Mouse (Mus musculus) kidney, embryonic 14.5 days (tissue): ENCODE measurements around the gene Col16a1. TPM values are rescaled to one million over a fixed set of nuclear protein-coding genes. Genes with fewer than 3 reads are reported as not detected.

Source experiments
- ATAC-seq: fragments of 200-750 bp; cut with Nextera tagmentation; 2 replicates; pipeline ENCODE4 v1.8.0; 2017; ENCODE audit warnings: moderate number of reproducible peaks, mild to moderate bottlenecking, moderate TSS enrichment, moderate library complexity; ENCODE audit not compliant: low FRiP score, low TSS enrichment
- H3K27ac ChIP-seq: fragments of 300-500 bp; sonication (generic); 2 replicates; pipeline ENCODE4 v1.5.1; 2014; ENCODE audit warnings: low read depth, mild to moderate bottlenecking, low read length, moderate library complexity, mixed read lengths
- H3K27me3 ChIP-seq: fragments of 300-500 bp; sonication (generic); 2 replicates; pipeline ENCODE4 v1.6.1; 2014; ENCODE audit warnings: mild to moderate bottlenecking, low read length; ENCODE audit not compliant: control insufficient read depth, insufficient read depth
- H3K36me3 ChIP-seq: fragments of 300-500 bp; sonication (generic); 2 replicates; pipeline ENCODE4 v1.6.1; 2014; ENCODE audit warnings: low read length, mixed read lengths; ENCODE audit not compliant: control insufficient read depth, insufficient read depth
- H3K4me1 ChIP-seq: fragments of 300-500 bp; sonication (generic); 2 replicates; pipeline ENCODE4 v1.6.1; 2014; ENCODE audit warnings: low read length, mixed read lengths; ENCODE audit not compliant: control insufficient read depth, insufficient read depth
- H3K4me2 ChIP-seq: fragments of 300-500 bp; sonication (generic); replicated peaks from 2 replicates; pipeline ENCODE4 v1.6.1; 2014; ENCODE audit warnings: low read depth, mild to moderate bottlenecking, low read length
- H3K4me3 ChIP-seq: fragments of 300-500 bp; sonication (generic); 2 replicates; pipeline ENCODE4 v1.5.1; 2014; ENCODE audit warnings: mild to moderate bottlenecking, low read length
- H3K9ac ChIP-seq: fragments of 300-500 bp; sonication (generic); 2 replicates; pipeline ENCODE4 v1.6.1; 2014; ENCODE audit warnings: low read depth, mild to moderate bottlenecking, low read length, moderate library complexity
- H3K9me3 ChIP-seq: fragments of 300-500 bp; sonication (generic); 2 replicates; pipeline ENCODE4 v1.6.1; 2016; ENCODE audit warnings: low read length; ENCODE audit not compliant: control insufficient read depth
- WGBS: fragments of 180-500 bp; shearing (Covaris S2); extraction: QIAGEN DNeasy Blood & Tissue Kit; methylation state at CpG from one replicate; pipeline ENCODE4 v1.1.7; 2014; 5-methylcytosine and 5-hydroxymethylcytosine counted together
- polyA plus RNA-seq: library from polyadenylated mRNA; unstranded; fragments of >200 nt; fragmentation: Nextera tagmentation; extraction: Ambion mirVana; gene quantifications from 2 replicates; pipeline ENCODE4 v1.2.1, GENCODE M21; 2014

Col16a1 gene
- polyA plus RNA-seq, 1 experiment from 2014 or later: 27.6 TPM

GRCm38 (mm10) chr4:130082211-130082610 is 34.6 kb downstream of the Col16a1 start:
- H3K4me3 ChIP-seq: no peak overlapping the region
- peaks cover 3% of the 10 kb centered on the region; the same call in 1 of the 2 replicates for H3K27me3 ChIP-seq
- H3K4me1 ChIP-seq: peaks cover 8% of the 10 kb centered on the region; the same call in 1 of the 2 replicates
- no peaks in the 10 kb centered on the region for H3K9me3 ChIP-seq
- no peaks in the 10 kb centered on the region for H3K36me3 ChIP-seq
- 40% methylated on average over 9 of the region's 9 CpGs for WGBS
- H3K9ac ChIP-seq: no peak overlapping the region
- no peak for ATAC-seq
- H3K4me2 ChIP-seq: no peak overlapping the region
- no peak overlapping the region for H3K27ac ChIP-seq

DNA sequence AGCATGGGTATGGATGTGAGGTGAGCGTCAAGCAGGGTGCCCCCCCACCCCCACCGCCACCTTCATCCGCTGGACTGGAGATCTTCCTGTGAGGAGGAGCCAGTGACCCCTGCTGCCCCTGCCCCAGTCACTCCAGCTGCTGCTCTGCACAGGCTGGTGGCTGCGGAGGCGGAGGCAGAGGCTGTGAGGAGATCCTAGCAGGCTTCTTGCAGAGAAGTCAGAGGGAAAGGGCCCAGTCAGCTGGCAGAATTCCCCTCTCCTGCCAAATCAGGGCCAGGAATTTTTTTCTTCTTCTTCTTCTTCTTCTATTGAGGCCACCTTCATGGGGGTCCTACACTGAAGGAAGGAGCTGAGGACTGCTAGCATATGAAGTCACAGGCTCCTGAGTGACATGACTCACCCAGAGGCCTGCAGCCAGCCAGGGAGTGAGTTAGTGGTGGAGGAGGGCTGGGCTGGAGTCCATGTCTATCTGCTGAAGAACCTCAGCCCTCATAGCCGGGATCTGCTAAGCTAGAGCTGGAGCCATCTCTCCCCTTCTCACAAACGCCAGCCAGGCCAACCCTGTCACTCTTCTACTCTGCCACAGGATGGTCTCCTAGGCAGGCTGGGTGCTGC is 36.8 kb downstream of the Col16a1 start:
- peak; percentile 21; the same call in 1 of the 2 replicates for ATAC-seq
- 35% methylated on average over 7 of the region's 7 CpGs for WGBS
- Histone ChIP-seq H3K27ac (no peak overlapping the region), H3K9ac (no peak overlapping the region), H3K4me3 (no peak overlapping the region), H3K27me3 (no peaks in the 10 kb centered on the region; the same call in 1 of the 2 replicates), H3K36me3 (no peaks in the 10 kb centered on the region), H3K4me2 (no peak overlapping the region), H3K9me3 (no peaks in the 10 kb centered on the region), H3K4me1 (peaks cover 8% of the 10 kb centered on the region; the same call in 1 of the 2 replicates)

DNA sequence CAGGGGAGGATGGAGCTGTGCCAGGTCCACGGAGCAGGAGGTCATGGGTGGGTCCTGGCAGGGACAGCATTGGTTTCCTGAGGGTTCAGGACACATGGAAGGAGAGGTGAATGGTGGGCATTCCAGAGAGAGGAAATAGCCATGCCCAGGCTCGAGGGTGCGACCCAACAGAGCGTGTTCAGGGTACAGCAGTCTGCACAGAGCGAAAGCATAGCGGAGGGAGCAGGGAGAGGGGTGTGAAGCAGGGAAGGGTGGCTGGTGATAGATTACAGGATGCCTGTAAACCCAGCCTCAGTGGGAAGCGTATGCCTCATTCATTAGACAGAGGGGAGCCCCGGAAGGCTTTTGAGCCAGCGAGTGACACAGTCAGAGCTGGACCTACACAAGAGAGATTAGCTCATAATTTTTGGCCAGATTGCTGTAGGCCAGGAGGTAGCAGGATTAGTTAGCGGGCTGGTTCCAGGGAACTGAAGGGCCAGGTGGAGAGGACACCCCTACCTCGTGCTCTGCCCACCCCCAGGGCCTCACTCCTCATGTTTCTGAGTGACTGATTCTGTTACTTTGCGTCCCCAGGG is 37.7 kb downstream of the Col16a1 start:
- Histone ChIP-seq H3K27me3 (no peaks in the 10 kb centered on the region; the same call in 1 of the 2 replicates), H3K36me3 (no peaks in the 10 kb centered on the region), H3K4me3 (no peak overlapping the region), H3K4me1 (peaks cover 8% of the 10 kb centered on the region; the same call in 1 of the 2 replicates), H3K27ac (no peak overlapping the region), H3K9me3 (no peaks in the 10 kb centered on the region), H3K9ac (no peak overlapping the region), H3K4me2 (no peak overlapping the region)
- WGBS: 67% methylated on average over 12 of the region's 12 CpGs
- no peak for ATAC-seq

DNA sequence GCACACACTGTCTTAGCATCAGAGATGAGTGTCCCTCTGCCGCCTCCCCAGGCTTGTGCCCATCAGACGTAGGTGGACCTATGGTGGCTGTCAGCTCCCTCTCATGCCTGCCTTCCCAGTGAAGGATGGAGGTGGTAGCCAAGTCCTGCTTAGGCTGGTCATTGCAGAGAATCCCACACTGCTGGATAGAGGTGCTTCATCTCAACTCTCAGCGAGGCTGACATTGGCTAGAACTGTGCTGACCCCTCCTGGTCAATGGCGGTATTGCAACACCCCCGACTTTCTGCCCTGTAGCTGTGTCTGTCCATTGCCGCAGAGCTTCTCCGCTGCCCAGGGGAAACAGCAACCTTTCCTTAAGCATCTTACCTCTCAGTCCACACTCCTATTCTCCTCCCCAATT is 39.7 kb downstream of the Col16a1 start:
- no peak overlapping the region for H3K4me2 ChIP-seq
- peak; percentile 59 for ATAC-seq
- H3K9ac ChIP-seq: no peak overlapping the region
- no peak overlapping the region for H3K4me3 ChIP-seq
- H3K27me3 ChIP-seq: no peaks in the 10 kb centered on the region; the same call in 1 of the 2 replicates
- H3K4me1 ChIP-seq: peaks cover 8% of the 10 kb centered on the region; the same call in 1 of the 2 replicates
- no peak overlapping the region for H3K27ac ChIP-seq
- no peaks in the 10 kb centered on the region for H3K36me3 ChIP-seq
- 14% methylated on average over 7 of the region's 7 CpGs for WGBS
- H3K9me3 ChIP-seq: no peaks in the 10 kb centered on the region

DNA sequence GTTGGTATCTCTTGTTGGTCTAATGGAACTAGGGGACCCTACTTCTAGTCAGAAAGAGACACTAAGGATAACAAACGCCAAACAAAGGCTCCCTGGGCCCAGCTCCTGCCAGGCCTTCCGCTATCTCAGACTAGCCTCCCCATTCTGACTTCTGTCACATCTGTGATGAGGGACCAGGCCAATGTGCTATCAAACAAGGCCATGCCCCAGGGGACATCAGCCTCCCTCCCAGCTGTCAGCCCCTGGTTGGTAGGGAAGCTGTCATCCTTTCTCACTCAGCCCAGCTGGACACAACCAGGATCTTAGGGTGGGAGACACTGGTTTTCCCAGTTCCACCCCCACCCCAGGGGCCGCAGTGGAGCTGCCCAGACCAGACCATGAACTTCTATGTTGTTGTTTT is 47.5 kb downstream of the Col16a1 start:
- 69% methylated on average over 3 of the region's 3 CpGs for WGBS
- no peaks in the 10 kb centered on the region for H3K36me3 ChIP-seq
- no peaks in the 10 kb centered on the region for H3K4me1 ChIP-seq
- H3K27ac ChIP-seq: no peak overlapping the region
- no peaks in the 10 kb centered on the region for H3K9me3 ChIP-seq
- H3K9ac ChIP-seq: no peak overlapping the region
- no peak overlapping the region for H3K4me3 ChIP-seq
- ATAC-seq: no peak
- H3K4me2 ChIP-seq: no peak overlapping the region
- no peaks in the 10 kb centered on the region; the same call in 1 of the 2 replicates for H3K27me3 ChIP-seq

GRCm38 (mm10) chr4:130101183-130101582 is 53.5 kb downstream of the Col16a1 start:
- no peak overlapping the region for H3K4me3 ChIP-seq
- H3K9me3 ChIP-seq: 0 out of 2 replicates have a peak, but pooled peaks cover 2% of the 10 kb centered on the region
- 54% methylated on average over 8 of the region's 8 CpGs for WGBS
- no peak overlapping the region for H3K9ac ChIP-seq
- no peaks in the 10 kb centered on the region; the same call in 1 of the 2 replicates for H3K27me3 ChIP-seq
- H3K4me1 ChIP-seq: 0 out of 2 replicates have a peak, but pooled peaks cover 3% of the 10 kb centered on the region
- H3K27ac ChIP-seq: no peak overlapping the region
- ATAC-seq: 0 out of 2 replicates have a peak, but pooled peaks have one; percentile 28
- no peaks in the 10 kb centered on the region for H3K36me3 ChIP-seq
- no peak overlapping the region for H3K4me2 ChIP-seq

DNA sequence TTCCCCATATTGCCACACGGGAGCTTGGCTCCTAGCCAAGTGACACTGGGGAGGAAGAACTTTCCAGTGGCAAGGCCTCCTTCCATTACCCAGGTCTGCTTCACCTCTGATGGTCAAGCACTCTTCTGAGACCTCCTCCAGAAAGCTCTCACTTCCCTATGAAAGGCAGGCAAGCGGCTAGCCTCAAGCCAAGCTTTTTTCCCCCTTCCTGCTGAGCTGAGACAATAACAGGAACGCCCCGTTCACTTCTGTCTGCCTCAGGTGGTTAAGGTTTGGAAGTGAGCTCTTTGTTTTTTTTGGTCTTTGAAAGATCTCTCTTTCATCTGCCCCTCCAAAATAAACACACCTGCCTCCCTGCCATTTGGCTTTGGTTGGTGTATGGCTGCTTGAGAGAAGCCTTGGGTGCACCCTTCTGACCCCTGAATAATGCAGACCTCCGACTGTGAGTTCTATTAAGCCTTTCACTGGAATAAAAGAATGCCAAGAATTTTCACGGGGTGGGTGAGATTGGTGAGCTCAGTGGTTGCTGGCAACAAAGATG is 54.5 kb downstream of the Col16a1 start, which contains the start of gene Pef1:
Pef1 (plus strand) TSS at position 448 of the 541 bp plus-strand sequence.
- no peak within 1 kb of the TSS for H3K4me3 ChIP-seq
- H3K27ac ChIP-seq: no peak within 1 kb of the TSS
- WGBS: 13% methylated on average over 6 of the region's 6 CpGs
- ATAC-seq: no peak
- H3K9ac ChIP-seq: no peak within 1 kb of the TSS
- 0 out of 2 replicates have a peak, but pooled peaks cover 3% of the 10 kb centered on the region for H3K4me1 ChIP-seq
- 0 out of 2 replicates have a peak, but pooled peaks cover 2% of the 10 kb centered on the region for H3K9me3 ChIP-seq
- no peaks in the 10 kb centered on the region for H3K27me3 ChIP-seq
- H3K36me3 ChIP-seq: no peaks in the 10 kb centered on the region
- no peak within 1 kb of the TSS for H3K4me2 ChIP-seq

GRCm38 (mm10) chr4:130103632-130104031 is 56.0 kb downstream of the Col16a1 start:
- WGBS: 80% methylated on average over 12 of the region's 12 CpGs
- Histone ChIP-seq H3K4me1 (peaks cover 5% of the 10 kb centered on the region; the same call in 1 of the 2 replicates), H3K27me3 (no peaks in the 10 kb centered on the region), H3K36me3 (no peaks in the 10 kb centered on the region), H3K9ac (no peak overlapping the region), H3K4me2 (no peak overlapping the region), H3K9me3 (0 out of 2 replicates have a peak, but pooled peaks cover 2% of the 10 kb centered on the region), H3K27ac (no peak overlapping the region), H3K4me3 (no peak overlapping the region)
- ATAC-seq: no peak

- no peak overlapping the region for H3K27ac ChIP-seq
These were observed 56.9 kb downstream of the Col16a1 start for GRCm38 (mm10) chr4:130104584-130104983.

More at GRCm38 (mm10) chr4:130104584-130104983, 56.9 kb downstream of the Col16a1 start:
- Histone ChIP-seq H3K9ac (no peak overlapping the region), H3K27me3 (no peaks in the 10 kb centered on the region), H3K4me1 (peaks cover 9% of the 10 kb centered on the region; the same call in 1 of the 2 replicates), H3K4me3 (no peak overlapping the region), H3K36me3 (no peaks in the 10 kb centered on the region), H3K4me2 (no peak overlapping the region), H3K9me3 (0 out of 2 replicates have a peak, but pooled peaks cover 2% of the 10 kb centered on the region)
- 71% methylated on average over 4 of the region's 4 CpGs for WGBS
- ATAC-seq: no peak
